Mouse (Mus musculus) neutrophil, adult 5-6 weeks (primary cell): ENCODE results near the gene Xdh. TPM values are rescaled to one million over a fixed set of nuclear protein-coding genes. Genes with fewer than 3 reads are reported as not detected.

Experiments used
- ATAC-seq: fragments of 151-379, 151-347 bp; 2 replicates; pipeline ENCODE4 v1.8.0; 2017; ENCODE audit warnings: mild to moderate bottlenecking, moderate TSS enrichment; ENCODE audit not compliant: insufficient number of reproducible peaks, poor library complexity, low FRiP score, severe bottlenecking; ENCODE audit errors: extremely low read depth
- total RNA-seq: library from RNA; stranded (forward); fragments of 200-1000 nt; gene quantifications from 2 replicates; pipeline ENCODE4 v1.2.3, GENCODE M21; 2017

Gene Xdh
- total RNA-seq, 1 experiment from 2014 or later = 248 TPM

DNA sequence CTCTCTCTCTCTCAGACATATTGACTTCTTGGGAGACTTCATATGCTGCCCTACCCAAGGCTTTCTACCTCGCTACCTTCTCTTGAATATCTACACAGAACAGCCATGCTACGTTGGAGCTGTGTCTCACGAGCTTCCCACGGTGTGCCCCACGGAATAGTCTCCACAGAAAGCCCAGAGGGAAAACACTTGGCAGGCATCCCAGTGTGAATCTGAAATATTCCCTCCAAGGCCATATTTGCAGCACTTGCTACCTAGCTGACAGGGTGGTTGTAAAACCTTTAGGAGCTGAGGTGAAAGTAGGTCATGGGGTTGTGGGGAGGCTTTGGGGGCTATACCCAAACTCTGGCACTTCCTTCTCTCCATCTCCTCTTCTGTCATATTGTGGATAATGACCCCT lies 3.1 kb downstream of the Xdh start:
- no peak for ATAC-seq

GRCm38 (mm10) chr17:73944661-73945060 lies 5.3 kb downstream of the Xdh start:
- no peak for ATAC-seq

GRCm38 (mm10) chr17:73942268-73942962 lies 7.6 kb downstream of the Xdh start:
- ATAC-seq = peak; percentile 23; the same call in 1 of the 2 replicates

GRCm38 (mm10) chr17:73941816-73942215 lies 8.2 kb downstream of the Xdh start:
- no peak for ATAC-seq

GRCm38 (mm10) chr17:73937073-73937472 lies 12.9 kb downstream of the Xdh start:
- ATAC-seq = no peak

DNA sequence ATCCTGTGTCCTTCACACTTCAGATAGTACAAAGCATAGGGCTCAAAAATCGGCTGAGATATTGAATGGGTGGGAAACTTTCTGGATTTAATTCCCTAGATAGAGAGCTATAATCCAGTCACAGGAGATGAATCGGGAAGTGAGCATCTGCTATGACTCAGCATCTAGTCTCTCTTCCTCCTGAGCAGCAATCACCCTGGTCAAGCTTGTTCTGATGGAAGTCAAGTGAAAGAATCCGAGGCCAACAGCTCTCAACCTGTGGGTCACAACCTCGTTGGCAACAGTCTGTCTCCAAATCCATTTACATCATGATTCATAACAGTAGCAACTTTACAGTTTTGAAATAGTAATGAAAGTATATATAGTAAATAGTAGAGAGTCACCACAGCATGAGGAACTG lies 14.8 kb downstream of the Xdh start:
- ATAC-seq = no peak

- no peak for ATAC-seq
Observed at GRCm38 (mm10) chr17:73934281-73934680, 15.7 kb downstream of the Xdh start.

DNA sequence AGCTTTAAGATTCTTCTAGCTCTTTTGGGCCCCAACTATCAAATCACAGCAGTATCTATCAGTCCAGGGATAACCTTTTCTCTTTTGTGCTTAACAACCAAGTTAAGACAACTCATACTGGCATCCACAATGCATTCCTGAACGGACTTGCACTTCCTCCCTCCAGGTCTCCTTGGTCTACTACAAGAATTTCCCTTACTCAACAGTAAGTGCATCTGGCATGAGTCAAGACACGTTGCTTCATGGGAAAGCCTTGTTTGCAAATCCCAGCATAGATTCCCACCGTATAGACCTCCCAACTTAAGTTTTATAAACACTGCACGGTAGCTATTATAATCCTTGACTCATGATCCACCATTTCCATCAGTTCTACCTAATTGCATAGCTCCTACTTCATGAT lies 16.4 kb downstream of the Xdh start:
- no peak for ATAC-seq

DNA sequence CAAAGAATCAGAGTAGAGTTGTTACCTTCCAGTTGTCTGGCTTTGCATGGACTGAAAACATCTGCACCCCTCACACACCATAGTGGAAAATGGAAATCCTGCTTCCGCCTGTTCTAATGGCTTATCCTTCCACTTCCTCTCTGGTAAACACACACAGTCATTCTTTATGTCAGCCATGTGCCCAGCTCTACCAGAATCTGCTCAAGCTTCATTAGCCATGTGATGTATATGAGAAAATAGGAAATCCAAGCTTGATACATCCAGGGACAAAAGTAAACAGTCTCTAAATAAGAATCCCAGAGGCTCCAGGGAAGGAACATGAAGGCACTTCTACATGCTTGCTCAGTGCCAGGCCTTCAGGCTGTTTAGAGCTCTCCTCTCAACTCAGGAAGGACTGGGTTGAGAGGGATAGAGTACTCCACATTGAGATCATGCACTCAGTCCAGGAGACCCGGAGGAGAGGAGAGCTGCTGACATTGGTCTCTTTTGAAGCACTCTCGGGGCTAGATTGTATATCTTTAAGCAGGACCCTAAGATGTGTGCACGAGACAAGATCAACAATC lies 17.4 kb downstream of the Xdh start:
- ATAC-seq = no peak

DNA sequence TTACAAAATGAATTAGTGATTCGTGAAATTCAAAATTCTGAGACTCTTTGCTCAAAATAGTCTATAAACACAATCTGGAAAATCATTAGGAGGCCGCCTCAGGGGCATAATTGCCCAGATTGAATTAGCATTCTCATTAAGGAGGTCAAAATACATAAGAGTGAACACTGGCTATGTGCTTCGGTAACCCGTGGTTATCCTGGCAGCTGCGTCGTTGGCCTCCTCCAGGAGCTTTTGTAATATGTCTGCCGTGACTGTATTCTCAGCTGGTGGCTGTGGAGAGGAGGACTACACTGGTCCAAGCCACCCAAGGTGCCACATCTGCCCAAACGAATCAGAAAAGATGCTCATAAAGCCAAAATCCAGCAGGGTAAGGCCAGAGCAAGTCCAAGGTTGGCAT lies 30.5 kb downstream of the Xdh start:
- no peak for ATAC-seq

DNA sequence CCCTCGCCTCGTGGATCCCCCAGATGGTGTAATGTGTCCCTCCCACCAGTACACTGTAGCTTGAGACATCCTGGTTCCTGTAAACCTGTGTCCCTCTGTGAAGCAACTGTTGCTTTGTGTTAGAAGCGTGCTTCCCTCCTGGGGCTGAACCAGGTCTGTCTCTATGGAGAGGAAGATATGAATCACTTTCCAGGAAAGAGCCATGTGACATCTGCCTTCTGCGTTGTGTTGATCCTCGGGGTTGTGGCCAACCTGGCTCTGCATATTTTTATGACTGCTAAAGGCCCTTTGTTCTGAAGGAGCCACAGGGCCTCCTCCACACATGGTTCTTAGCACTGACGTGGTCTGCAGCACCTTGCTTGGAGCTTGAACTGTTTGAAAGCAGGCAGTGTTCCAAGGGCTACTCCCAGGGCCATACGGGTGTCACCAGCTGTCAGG lies 31.0 kb downstream of the Xdh start:
- no peak for ATAC-seq

- ATAC-seq = no peak
Observed at GRCm38 (mm10) chr17:73918138-73918537, 31.9 kb downstream of the Xdh start.

- ATAC-seq = no peak
Observed at GRCm38 (mm10) chr17:73917713-73918112, 32.3 kb downstream of the Xdh start.

- ATAC-seq = no peak
Observed at GRCm38 (mm10) chr17:73914730-73915129, 35.3 kb downstream of the Xdh start.

GRCm38 (mm10) chr17:73906076-73906475 lies 43.9 kb downstream of the Xdh start:
- ATAC-seq = no peak

DNA sequence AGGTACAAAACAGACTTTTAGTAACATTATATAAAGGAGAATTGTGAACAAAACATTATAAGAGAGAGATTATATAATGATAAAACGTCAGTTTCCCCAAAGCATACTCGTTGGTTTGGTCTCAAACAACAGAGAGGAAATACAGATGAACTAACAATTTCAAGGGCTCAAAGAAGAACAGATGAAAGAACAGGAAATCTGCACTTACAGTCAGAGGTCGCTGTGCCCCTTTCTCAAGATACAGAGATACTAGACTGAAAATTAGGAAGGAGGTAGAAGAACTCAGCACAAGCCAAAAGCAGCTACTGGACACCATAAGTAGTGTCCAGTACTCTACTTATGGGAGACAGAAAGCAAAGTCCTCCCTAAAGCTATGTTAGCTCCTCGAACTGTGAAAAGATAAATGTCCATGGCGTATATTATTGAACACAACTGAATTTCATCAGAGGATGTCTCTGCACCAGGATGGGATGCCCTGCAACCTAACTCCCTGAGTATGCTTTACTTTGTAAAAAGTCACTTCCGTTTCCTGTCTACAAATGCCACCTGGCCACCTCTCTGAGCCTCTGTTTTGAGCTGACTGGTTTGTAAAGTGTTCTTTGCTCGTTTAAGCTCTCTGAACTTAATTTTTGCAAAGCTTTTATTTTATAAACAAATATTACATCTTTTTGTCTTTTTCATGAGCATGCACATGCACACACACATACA lies 44.8 kb downstream of the Xdh start:
- no peak for ATAC-seq

- no peak for ATAC-seq
Observed at GRCm38 (mm10) chr17:73903121-73903520, 46.9 kb downstream of the Xdh start.

- no peak for ATAC-seq
Observed at GRCm38 (mm10) chr17:73902234-73902636, 47.8 kb downstream of the Xdh start.

- no peak for ATAC-seq
Observed at GRCm38 (mm10) chr17:73894399-73894798, 55.6 kb downstream of the Xdh start.

DNA sequence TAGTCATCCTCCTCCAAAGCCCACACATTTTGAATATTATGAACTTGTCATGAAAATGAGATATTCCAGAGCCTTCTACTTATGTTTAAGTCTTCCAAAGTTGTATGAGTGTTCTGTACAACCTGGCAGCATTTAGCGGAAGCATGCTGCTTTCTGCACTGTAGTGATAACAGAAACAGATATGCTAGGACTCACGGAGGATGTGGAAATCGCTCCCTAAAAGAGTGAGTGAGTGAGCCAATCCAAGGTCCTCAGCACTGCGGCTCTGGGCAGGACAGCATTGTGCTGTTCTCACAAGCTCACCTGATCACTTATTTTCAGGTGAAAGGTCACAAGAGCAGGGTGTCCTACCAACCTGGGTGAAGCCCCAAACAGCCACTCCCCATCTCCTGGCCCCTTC lies 56.2 kb downstream of the Xdh start:
- no peak for ATAC-seq
